Mouse (Mus musculus): Measurements from ENCODE around the gene Avil. TPM values are rescaled to one million over a fixed set of nuclear protein-coding genes. Genes with fewer than 3 reads are reported as not detected.

Gene Avil
- total and polyA plus RNA-seq, 2 experiments = 0.06 to 0.09 TPM

DNA sequence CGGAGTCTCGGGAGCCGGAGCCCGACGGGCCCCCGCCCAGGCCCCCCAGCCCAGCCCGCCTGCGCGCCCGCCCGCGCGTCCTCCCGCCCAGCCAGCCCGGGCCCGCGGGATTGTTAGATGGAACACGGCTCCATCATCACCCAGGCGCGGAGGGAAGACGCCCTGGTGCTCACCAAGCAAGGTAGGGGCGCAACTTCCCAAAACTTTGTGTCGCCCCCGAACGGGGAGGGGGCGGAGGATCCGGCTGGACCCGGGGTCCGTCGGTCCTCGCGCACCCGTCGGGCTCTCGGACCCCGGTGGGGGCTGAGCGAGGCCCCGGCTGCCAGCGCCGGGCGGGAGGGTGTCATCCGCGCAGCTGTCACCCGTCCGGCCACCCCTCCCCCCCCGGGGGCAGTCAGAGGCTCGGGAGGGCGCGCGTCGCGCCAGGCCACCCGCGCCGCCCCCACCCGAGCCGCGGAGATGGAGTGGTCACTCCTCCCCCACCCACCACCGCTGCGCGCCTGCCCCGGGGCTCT is 21.3 kb upstream of the Avil start:
- Histone ChIP-seq H3K36me3 (ENCODE audit: control insufficient read depth, insufficient read depth, low read length) (no peaks in the 10 kb centered on the region), H3K4me3 (ENCODE audit: insufficient read depth, low read depth, low read length) (peak overlapping the region; percentile 99), H3K9ac (ENCODE audit: low read depth, low read length) (peak overlapping the region; percentile 98), H3K4me1 (ENCODE audit: control insufficient read depth, insufficient read depth, low read length) (peaks cover 34% of the 10 kb centered on the region), H3K27me3 (ENCODE audit: control insufficient read depth, insufficient read depth, low read length) (no peaks in the 10 kb centered on the region), H3K79me2 (ENCODE audit: control insufficient read depth, insufficient read depth, low read length) (peaks cover 50% of the 10 kb centered on the region), H3K27ac (replicated peaks; ENCODE audit: insufficient read depth, low read depth, low read length) (peak overlapping the region; percentile 99)
- DNase-seq (ENCODE audit: extremely low read depth, low read depth, low spot score) = no peak
- TF ChIP-seq CTCF (IDR thresholded peaks at IDR 0.05; ENCODE audit: low read depth, low read length) = no peak
- TF ChIP-seq POLR2A (IDR thresholded peaks at IDR 0.05; ENCODE audit: extremely low read depth, insufficient read depth, low read length) = 0 out of 2 replicates have a peak, but pooled peaks have one; percentile 12
- 2% methylated on average over 45 of the region's 62 CpGs for WGBS

- Histone ChIP-seq H3K36me3 (ENCODE audit: control insufficient read depth, insufficient read depth, low read length) (no peaks in the 10 kb centered on the region), H3K9ac (ENCODE audit: low read depth, low read length) (peak overlapping the region; percentile 98), H3K4me1 (ENCODE audit: control insufficient read depth, insufficient read depth, low read length) (peaks cover 39% of the 10 kb centered on the region), H3K79me2 (ENCODE audit: control insufficient read depth, insufficient read depth, low read length) (peaks cover 55% of the 10 kb centered on the region), H3K4me3 (ENCODE audit: insufficient read depth, low read depth, low read length) (peak overlapping the region; percentile 99), H3K27me3 (ENCODE audit: control insufficient read depth, insufficient read depth, low read length) (no peaks in the 10 kb centered on the region), H3K27ac (replicated peaks; ENCODE audit: insufficient read depth, low read depth, low read length) (peak overlapping the region; percentile 99)
- DNase-seq (ENCODE audit: extremely low read depth, low read depth, low spot score) = no peak
- no peak for TF ChIP-seq POLR2A (IDR thresholded peaks at IDR 0.05; ENCODE audit: extremely low read depth, insufficient read depth, low read length)
- no peak for TF ChIP-seq CTCF (IDR thresholded peaks at IDR 0.05; ENCODE audit: low read depth, low read length)
- WGBS = under 1% methylated on average over 46 of the region's 57 CpGs
These were observed 20.8 kb upstream of the Avil start for GRCm38 (mm10) chr10:126979636-126980151.

GRCm38 (mm10) chr10:126980221-126980932 is 20.1 kb upstream of the Avil start:
- peak overlapping the region; percentile 99 for H3K27ac ChIP-seq (replicated peaks; ENCODE audit: insufficient read depth, low read depth, low read length)
- WGBS = 1% methylated on average over 16 of the region's 16 CpGs
- DNase-seq (ENCODE audit: extremely low read depth, low read depth, low spot score) = no peak

GRCm38 (mm10) chr10:126980933-126981530 is 19.5 kb upstream of the Avil start:
- H3K27ac ChIP-seq (replicated peaks; ENCODE audit: insufficient read depth, low read depth, low read length) = peak overlapping the region; percentile 99; the same call in 1 of the 2 replicates
- H3K9ac ChIP-seq (ENCODE audit: low read depth, low read length) = peak overlapping the region; percentile 98

More at GRCm38 (mm10) chr10:126980221-126980932, 20.1 kb upstream of the Avil start:
- peak overlapping the region; percentile 98 for H3K9ac ChIP-seq (ENCODE audit: low read depth, low read length)
- H3K36me3 ChIP-seq (ENCODE audit: control insufficient read depth, insufficient read depth, low read length) = no peaks in the 10 kb centered on the region
- TF ChIP-seq CTCF (IDR thresholded peaks at IDR 0.05; ENCODE audit: low read depth, low read length) (no peak), POLR2A (IDR thresholded peaks at IDR 0.05; ENCODE audit: extremely low read depth, insufficient read depth, low read length) (no peak)
- peaks cover 45% of the 10 kb centered on the region for H3K4me1 ChIP-seq (ENCODE audit: control insufficient read depth, insufficient read depth, low read length)
- peaks cover 62% of the 10 kb centered on the region for H3K79me2 ChIP-seq (ENCODE audit: control insufficient read depth, insufficient read depth, low read length)
- peak overlapping the region; percentile 99 for H3K4me3 ChIP-seq (ENCODE audit: insufficient read depth, low read depth, low read length)
- no peaks in the 10 kb centered on the region for H3K27me3 ChIP-seq (ENCODE audit: control insufficient read depth, insufficient read depth, low read length)

GRCm38 (mm10) chr10:126981746-126982145 is 18.8 kb upstream of the Avil start:
- no peaks in the 10 kb centered on the region for H3K27me3 ChIP-seq (ENCODE audit: control insufficient read depth, insufficient read depth, low read length)
- peaks cover 74% of the 10 kb centered on the region for H3K79me2 ChIP-seq (ENCODE audit: control insufficient read depth, insufficient read depth, low read length)
- peaks cover 55% of the 10 kb centered on the region for H3K4me1 ChIP-seq (ENCODE audit: control insufficient read depth, insufficient read depth, low read length)
- 17% methylated on average over 3 of the region's 3 CpGs for WGBS
- TF ChIP-seq CTCF (IDR thresholded peaks at IDR 0.05; ENCODE audit: low read depth, low read length) = no peak
- TF ChIP-seq POLR2A (IDR thresholded peaks at IDR 0.05; ENCODE audit: extremely low read depth, insufficient read depth, low read length) = no peak
- H3K4me3 ChIP-seq (ENCODE audit: insufficient read depth, low read depth, low read length) = no peak overlapping the region
- no peak overlapping the region for H3K9ac ChIP-seq (ENCODE audit: low read depth, low read length)
- H3K36me3 ChIP-seq (ENCODE audit: control insufficient read depth, insufficient read depth, low read length) = no peaks in the 10 kb centered on the region
- no peak for DNase-seq (ENCODE audit: extremely low read depth, low read depth, low spot score)
- peak overlapping the region; percentile 1; the same call in 1 of the 2 replicates for H3K27ac ChIP-seq (replicated peaks; ENCODE audit: insufficient read depth, low read depth, low read length)

More at GRCm38 (mm10) chr10:126980933-126981530, 19.5 kb upstream of the Avil start:
- Histone ChIP-seq H3K4me3 (ENCODE audit: insufficient read depth, low read depth, low read length) (peak overlapping the region; percentile 99), H3K79me2 (ENCODE audit: control insufficient read depth, insufficient read depth, low read length) (peaks cover 67% of the 10 kb centered on the region), H3K27me3 (ENCODE audit: control insufficient read depth, insufficient read depth, low read length) (no peaks in the 10 kb centered on the region), H3K36me3 (ENCODE audit: control insufficient read depth, insufficient read depth, low read length) (no peaks in the 10 kb centered on the region), H3K4me1 (ENCODE audit: control insufficient read depth, insufficient read depth, low read length) (peaks cover 49% of the 10 kb centered on the region)
- TF ChIP-seq POLR2A (IDR thresholded peaks at IDR 0.05; ENCODE audit: extremely low read depth, insufficient read depth, low read length) (no peak), CTCF (IDR thresholded peaks at IDR 0.05; ENCODE audit: low read depth, low read length) (no peak)
- no peak for DNase-seq (ENCODE audit: extremely low read depth, low read depth, low spot score)
- 16% methylated on average over 11 of the region's 11 CpGs for WGBS

Data from liver, adult 2 months (tissue).